Mouse (Mus musculus) neural tube, embryonic 14.5 days (tissue): ENCODE data around the gene Morf4l1. TPM values are rescaled to one million over a fixed set of nuclear protein-coding genes. Genes with fewer than 3 reads are reported as not detected.
"Not testable (repeated sequence)": the region's sequence is repeated elsewhere in the genome, so short reads cannot be mapped to it uniquely, and the experiment has no call there.

Source experiments
- ATAC-seq: fragments of 200-750 bp; cut with Nextera tagmentation; 2 replicates; pipeline ENCODE4 v1.8.0; 2017; ENCODE audit warnings: low read depth, mild to moderate bottlenecking, moderate TSS enrichment, moderate library complexity
- H3K27ac ChIP-seq: fragments of 300-500 bp; sonication (generic); 2 replicates; pipeline ENCODE4 v1.5.1; 2014; ENCODE audit warnings: low read depth, mild to moderate bottlenecking, control low read depth, low read length, moderate library complexity, mixed read lengths
- H3K27me3 ChIP-seq: fragments of 300-500 bp; sonication (generic); 2 replicates; pipeline ENCODE4 v1.6.1; 2014; ENCODE audit warnings: low read length; ENCODE audit not compliant: control insufficient read depth, insufficient read depth
- H3K36me3 ChIP-seq: fragments of 300-500 bp; sonication (generic); 2 replicates; pipeline ENCODE4 v1.6.1; 2014; ENCODE audit warnings: low read length, mixed read lengths; ENCODE audit not compliant: control insufficient read depth, insufficient read depth
- H3K4me1 ChIP-seq: fragments of 300-500 bp; sonication (generic); 2 replicates; pipeline ENCODE4 v1.6.1; 2014; ENCODE audit warnings: low read length; ENCODE audit not compliant: control insufficient read depth, insufficient read depth
- H3K4me2 ChIP-seq: fragments of 300-500 bp; sonication (generic); 2 replicates; pipeline ENCODE4 v1.6.1; 2014; ENCODE audit warnings: mild to moderate bottlenecking, low read depth, low read length, control low read depth
- H3K4me3 ChIP-seq: fragments of 300-500 bp; sonication (generic); 2 replicates; pipeline ENCODE4 v1.5.1; 2014; ENCODE audit warnings: low read depth, low read length, control low read depth, mixed read lengths
- H3K9ac ChIP-seq: fragments of 300-500 bp; sonication (generic); replicated peaks from 2 replicates; pipeline ENCODE4 v1.6.1; 2014; ENCODE audit warnings: low read depth, mild to moderate bottlenecking, control low read depth, low read length, mixed read lengths
- H3K9me3 ChIP-seq: fragments of 300-500 bp; sonication (generic); 2 replicates; pipeline ENCODE4 v1.6.1; 2016; ENCODE audit warnings: low read length; ENCODE audit not compliant: control insufficient read depth
- WGBS: fragments of 180-500 bp; shearing (Covaris S2); extraction: QIAGEN DNeasy Blood & Tissue Kit; methylation state at CpG from one replicate; pipeline ENCODE4 v1.1.7; 2014; 5-methylcytosine and 5-hydroxymethylcytosine counted together
- polyA plus RNA-seq: library from polyadenylated mRNA; unstranded; fragments of >200 nt; fragmentation: Nextera tagmentation; extraction: Ambion mirVana; gene quantifications from 2 replicates; pipeline ENCODE4 v1.2.1, GENCODE M21; 2014

Morf4l1 gene
- polyA plus RNA-seq, 1 experiment from 2014 or later = 602 TPM

DNA sequence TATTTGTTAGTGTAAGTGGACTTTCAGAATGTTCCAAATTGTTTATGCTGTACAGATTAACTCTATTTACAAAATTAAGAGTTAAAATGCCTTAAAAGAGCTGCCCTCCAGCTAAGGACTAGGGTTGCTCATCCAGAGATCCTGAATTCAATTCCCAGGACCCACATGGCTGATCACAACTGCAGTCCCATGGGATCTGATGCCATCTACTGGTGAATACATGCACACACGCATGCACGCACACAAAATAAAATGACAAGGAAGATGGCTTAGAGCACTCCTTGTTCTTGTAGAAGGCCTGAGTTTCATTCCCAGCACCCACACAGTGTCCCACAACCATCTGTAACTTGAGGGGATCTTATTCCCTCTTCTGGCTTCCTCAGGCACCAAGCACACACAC, 13.8 kb downstream of the Morf4l1 start:
- Histone ChIP-seq H3K4me2 (no peak overlapping the region), H3K27ac (no peak overlapping the region), H3K9me3 (no peaks in the 10 kb centered on the region), H3K9ac (no peak overlapping the region), H3K4me1 (no peaks in the 10 kb centered on the region), H3K4me3 (no peak overlapping the region), H3K36me3 (peaks cover 57% of the 10 kb centered on the region), H3K27me3 (no peaks in the 10 kb centered on the region)
- no peak for ATAC-seq
- WGBS = 53% methylated on average over 2 of the region's 2 CpGs

DNA sequence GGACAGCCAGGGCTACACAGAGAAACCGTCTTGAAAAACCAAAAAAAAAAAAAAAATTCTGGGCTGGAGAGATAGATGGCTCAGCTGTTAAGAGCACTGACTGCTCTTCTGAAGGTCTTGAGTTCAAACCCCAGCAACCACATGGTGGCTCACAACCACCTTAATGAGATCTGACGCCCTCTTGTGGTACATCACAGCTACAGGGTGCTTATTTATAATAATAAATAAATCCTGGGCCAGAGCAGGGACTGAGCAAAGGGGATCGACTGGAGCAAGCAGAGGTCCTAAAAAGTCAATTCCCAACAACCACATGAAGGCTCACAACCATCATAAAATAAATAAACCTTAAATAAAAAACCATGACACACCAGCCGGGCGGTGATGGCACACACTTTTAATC, 15.6 kb downstream of the Morf4l1 start:
- H3K4me1 ChIP-seq = no peaks in the 10 kb centered on the region
- WGBS = 90% methylated on average over 5 of the region's 5 CpGs
- H3K36me3 ChIP-seq = peaks cover 65% of the 10 kb centered on the region
- H3K27me3 ChIP-seq = no peaks in the 10 kb centered on the region
- H3K9ac ChIP-seq = no peak overlapping the region
- no peaks in the 10 kb centered on the region for H3K9me3 ChIP-seq
- no peak overlapping the region for H3K4me3 ChIP-seq
- ATAC-seq = no peak
- no peak overlapping the region for H3K27ac ChIP-seq
- no peak overlapping the region for H3K4me2 ChIP-seq

DNA sequence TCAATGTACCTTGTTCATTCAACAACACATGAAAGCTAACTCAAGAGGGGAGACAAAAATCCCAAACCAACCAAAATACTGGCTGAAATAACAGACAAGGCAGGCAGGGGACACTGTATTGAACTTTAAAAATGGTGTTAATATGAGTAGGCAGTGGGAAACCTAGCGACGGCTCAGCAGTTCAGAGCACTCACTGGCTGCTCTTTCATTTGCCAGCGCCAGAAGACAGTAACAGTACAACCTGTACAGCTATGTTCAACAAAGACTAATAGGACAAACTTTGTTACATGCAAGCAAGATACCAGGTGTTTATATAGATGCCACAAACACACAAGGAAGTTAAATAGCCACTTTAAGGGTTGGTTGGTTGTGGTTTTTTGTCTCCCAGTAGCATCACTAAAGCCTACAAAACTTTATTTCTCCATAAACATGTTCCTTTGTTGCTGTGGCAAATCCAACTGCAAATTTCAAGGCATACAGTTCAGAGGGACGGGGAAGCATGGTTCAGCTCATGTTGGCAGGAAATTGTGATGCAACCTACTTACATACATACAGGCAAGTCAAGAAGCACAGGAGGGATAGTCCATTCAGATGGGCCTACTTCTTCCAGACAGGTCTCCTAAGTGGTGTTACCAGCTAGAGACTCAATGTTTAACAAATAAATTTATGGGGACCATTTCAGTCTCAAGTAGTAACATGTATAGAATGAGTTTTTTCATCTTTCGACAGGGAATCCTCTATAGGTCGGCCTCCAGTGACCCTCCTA, 25.1 kb downstream of the Morf4l1 start:
- Histone ChIP-seq H3K4me1 (no peaks in the 10 kb centered on the region), H3K27ac (no peak overlapping the region), H3K4me2 (no peak overlapping the region), H3K4me3 (no peak overlapping the region), H3K9me3 (no peaks in the 10 kb centered on the region; the same call in 1 of the 2 replicates), H3K27me3 (no peaks in the 10 kb centered on the region), H3K36me3 (peaks cover 39% of the 10 kb centered on the region), H3K9ac (no peak overlapping the region)
- WGBS = 95% methylated on average over 6 of the region's 6 CpGs
- peak; percentile 23; the same call in 1 of the 2 replicates for ATAC-seq

DNA sequence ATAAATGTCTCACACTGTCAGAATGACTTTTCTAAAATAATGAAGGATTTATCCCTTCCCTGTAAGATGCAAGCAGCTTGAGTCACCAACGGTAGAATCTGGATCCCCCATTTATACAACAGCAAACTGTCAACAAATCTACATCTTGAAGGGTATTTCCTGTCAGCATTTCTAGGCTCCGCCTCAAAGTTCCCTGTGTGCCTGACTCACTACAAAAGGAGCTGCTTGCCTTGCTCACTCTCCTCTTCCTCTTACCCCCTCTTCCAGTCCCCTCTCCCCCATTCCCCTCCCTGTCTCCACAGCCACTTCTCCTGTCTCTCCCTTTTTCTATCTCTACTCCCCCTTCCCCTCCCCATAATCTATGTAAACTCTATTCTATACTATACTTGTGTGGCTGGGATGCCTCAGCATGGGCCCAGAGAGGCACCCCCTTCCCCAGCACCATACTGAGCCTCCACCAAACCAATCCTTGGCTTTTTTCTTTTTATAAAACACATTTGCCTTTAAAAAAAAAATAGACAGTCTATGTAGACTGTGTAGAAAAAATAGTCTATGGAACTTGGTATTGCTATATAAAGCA, 26.6 kb downstream of the Morf4l1 start:
- 91% methylated on average over 2 of the region's 2 CpGs for WGBS
- no peaks in the 10 kb centered on the region for H3K4me1 ChIP-seq
- H3K9me3 ChIP-seq = no peaks in the 10 kb centered on the region; the same call in 1 of the 2 replicates
- no peak overlapping the region for H3K9ac ChIP-seq
- H3K27ac ChIP-seq = no peak overlapping the region
- H3K4me3 ChIP-seq = no peak overlapping the region
- H3K4me2 ChIP-seq = no peak overlapping the region
- H3K36me3 ChIP-seq = peaks cover 36% of the 10 kb centered on the region
- no peaks in the 10 kb centered on the region for H3K27me3 ChIP-seq
- peak; percentile 42; the same call in 1 of the 2 replicates for ATAC-seq

DNA sequence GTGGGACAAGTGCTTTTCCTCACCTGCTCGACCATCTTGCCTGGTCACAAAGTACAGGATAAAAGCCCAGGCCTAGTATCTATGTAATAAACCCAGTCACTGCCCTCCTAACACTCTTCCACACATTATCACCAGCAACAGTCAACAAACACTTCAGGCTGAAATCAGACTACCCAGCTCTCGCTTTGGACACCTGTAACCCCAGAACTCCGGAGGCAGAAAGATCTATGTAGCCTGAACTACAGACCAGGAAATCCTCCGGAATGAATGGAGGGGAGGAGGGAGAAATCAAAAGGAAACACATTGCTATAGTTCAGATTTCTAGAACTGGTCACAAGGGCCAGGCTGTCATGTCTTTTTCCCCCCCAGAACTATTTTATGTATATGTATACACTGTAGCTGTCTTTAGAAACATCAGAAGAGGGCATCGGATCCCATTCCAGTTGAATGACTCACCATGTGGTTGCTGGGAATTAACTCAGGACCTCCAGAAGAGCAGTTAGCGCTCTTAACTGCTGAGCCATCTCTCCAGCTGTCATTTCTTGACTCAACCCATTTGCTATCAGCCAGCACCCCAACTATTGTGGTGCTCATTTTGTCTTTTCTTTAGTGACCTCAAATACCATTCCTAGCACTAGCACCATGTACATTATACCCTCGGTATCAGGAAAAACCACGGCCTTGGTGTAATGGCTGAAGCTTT, 29.7 kb downstream of the Morf4l1 start:
- no peak for ATAC-seq
- 94% methylated on average over 8 of the region's 8 CpGs for WGBS
- no peaks in the 10 kb centered on the region; the same call in 1 of the 2 replicates for H3K9me3 ChIP-seq
- H3K4me3 ChIP-seq = no peak overlapping the region
- H3K27ac ChIP-seq = no peak overlapping the region
- H3K36me3 ChIP-seq = peaks cover 20% of the 10 kb centered on the region
- H3K4me1 ChIP-seq = no peaks in the 10 kb centered on the region
- no peak overlapping the region for H3K9ac ChIP-seq
- no peak overlapping the region for H3K4me2 ChIP-seq
- no peaks in the 10 kb centered on the region for H3K27me3 ChIP-seq

DNA sequence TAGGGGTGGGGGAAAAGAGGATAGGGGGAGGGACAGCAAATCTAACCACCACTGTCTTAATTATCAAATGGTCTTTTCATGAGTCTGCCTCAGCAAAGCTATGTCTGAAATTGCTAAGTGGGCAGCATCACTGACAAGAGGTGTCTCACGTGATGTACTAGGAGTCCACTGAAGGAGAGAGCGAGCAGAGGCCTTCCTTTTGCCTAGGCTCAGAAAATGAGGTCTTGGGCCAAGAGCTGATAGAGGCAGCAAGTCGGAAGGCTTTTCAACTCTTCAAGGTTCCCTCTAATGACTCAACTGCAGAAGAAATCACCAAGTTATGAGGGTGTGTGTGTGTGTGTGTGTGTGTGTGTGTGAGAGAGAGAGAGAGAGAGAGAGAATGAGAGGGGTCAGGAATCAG, 30.4 kb downstream of the Morf4l1 start:
- H3K4me1 ChIP-seq = no peaks in the 10 kb centered on the region
- no peaks in the 10 kb centered on the region; the same call in 1 of the 2 replicates for H3K9me3 ChIP-seq
- no peak overlapping the region for H3K27ac ChIP-seq
- peaks cover 13% of the 10 kb centered on the region for H3K36me3 ChIP-seq
- no peak overlapping the region for H3K4me2 ChIP-seq
- WGBS = 91% methylated on average over 3 of the region's 3 CpGs
- no peak overlapping the region for H3K9ac ChIP-seq
- H3K27me3 ChIP-seq = no peaks in the 10 kb centered on the region
- no peak overlapping the region for H3K4me3 ChIP-seq
- ATAC-seq = no peak

DNA sequence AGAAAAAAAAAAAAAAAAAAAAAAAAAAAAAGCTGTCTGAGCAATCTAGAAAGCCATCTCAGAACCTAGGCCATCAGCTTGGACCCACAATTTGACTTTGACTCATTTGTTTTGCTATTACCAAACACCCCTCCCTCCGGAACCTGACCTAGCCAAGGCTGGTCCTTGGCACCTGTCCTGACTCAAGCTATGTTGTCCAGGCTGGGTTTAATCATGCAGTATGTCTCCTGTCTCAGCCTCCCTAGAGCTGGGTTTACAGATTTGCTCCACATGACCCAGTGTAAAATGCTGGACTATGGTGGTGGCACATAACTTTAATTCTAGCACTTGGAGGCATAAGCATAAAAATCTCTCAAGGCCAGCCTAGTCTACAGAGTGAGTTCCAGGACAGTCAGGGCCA, 31.6 kb downstream of the Morf4l1 start:
- ATAC-seq = no peak
- Histone ChIP-seq H3K4me2 (no peak overlapping the region), H3K4me3 (no peak overlapping the region), H3K27ac (no peak overlapping the region), H3K4me1 (no peaks in the 10 kb centered on the region), H3K9ac (no peak overlapping the region), H3K27me3 (no peaks in the 10 kb centered on the region), H3K36me3 (peaks cover 5% of the 10 kb centered on the region; the same call in 1 of the 2 replicates), H3K9me3 (no peaks in the 10 kb centered on the region)
- WGBS = 90% methylated on average over 1 of the region's 1 CpGs

DNA sequence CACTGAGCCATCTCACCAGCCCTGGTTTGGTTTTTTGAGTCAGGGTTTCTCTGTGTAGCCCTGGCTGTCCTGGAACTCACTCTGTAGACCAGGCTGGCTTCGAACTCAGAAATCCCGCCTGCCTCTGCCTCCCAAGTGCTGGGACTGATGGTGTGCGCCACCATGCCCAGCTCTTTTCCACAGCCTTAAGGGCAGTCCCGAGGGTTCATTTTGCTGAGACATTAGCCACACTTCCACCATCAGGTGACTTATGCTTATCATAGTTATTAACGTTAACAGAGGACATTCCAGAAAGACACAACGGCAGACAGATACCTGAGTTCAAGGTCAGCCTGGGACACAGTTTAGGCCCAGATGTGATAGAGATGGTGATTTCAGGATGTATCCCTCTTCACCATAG, 32.6 kb downstream of the Morf4l1 start:
- 93% methylated on average over 6 of the region's 6 CpGs for WGBS

More for the DNA sequence above, 32.6 kb downstream of the Morf4l1 start:
- H3K36me3 ChIP-seq, H3K4me2 ChIP-seq, H3K4me1 ChIP-seq, H3K27me3 ChIP-seq, H3K27ac ChIP-seq, H3K9me3 ChIP-seq, ATAC-seq, H3K4me3 ChIP-seq, H3K9ac ChIP-seq: not testable (repeated sequence)
